Mouse (Mus musculus): ENCODE measurements around the gene Grid1.

DNA sequence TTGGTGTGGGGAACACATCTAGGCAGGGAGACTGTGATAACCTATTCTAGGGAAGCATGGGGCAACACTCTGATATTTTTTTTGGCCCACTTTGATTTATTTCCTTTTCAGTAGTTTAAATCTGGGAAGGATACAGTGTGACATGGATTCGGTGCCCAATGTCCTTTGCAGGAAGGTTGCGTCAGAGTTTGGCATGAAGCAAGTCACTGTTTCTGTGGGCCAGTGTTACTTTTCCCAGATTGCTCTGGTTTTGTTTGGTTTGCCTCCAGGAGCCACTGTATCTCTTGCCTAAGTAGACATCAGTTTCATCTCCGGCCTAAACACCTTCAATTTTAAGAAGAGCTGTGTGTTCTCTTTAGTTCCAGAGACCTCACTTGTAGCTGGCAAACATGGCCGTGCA lies 399.1 kb downstream of the Grid1 start:
- TF ChIP-seq MYOG (IDR thresholded peaks at IDR 0.05; ENCODE audit: control insufficient read depth in 1 of 3, insufficient read depth in 1 of 3, insufficient read length in 2 of 3, low read depth in 2 of 3) = no peak
- no peak for TF ChIP-seq POLR2A (IDR thresholded peaks at IDR 0.05; ENCODE audit: insufficient read length, low read depth)
- no peak for TF ChIP-seq USF1 (IDR thresholded peaks at IDR 0.05; ENCODE audit: low read depth)
- no peak for TF ChIP-seq POLR2AphosphoS2 (IDR thresholded peaks at IDR 0.05; ENCODE audit: insufficient read length, low read depth)
- TF ChIP-seq MAX (IDR thresholded peaks at IDR 0.05; ENCODE audit: low read depth) = no peak
- TF ChIP-seq TCF12 (IDR thresholded peaks at IDR 0.05; ENCODE audit: insufficient read depth, poor library complexity, severe bottlenecking) = no peak

All from myocyte (in vitro differentiated cells).